Mouse (Mus musculus): ENCODE measurements around the gene Cacna1a.
"Not testable (repeated sequence)": the region's sequence is repeated elsewhere in the genome, so short reads cannot be mapped to it uniquely, and the experiment has no call there.

The Cacna1a gene

DNA sequence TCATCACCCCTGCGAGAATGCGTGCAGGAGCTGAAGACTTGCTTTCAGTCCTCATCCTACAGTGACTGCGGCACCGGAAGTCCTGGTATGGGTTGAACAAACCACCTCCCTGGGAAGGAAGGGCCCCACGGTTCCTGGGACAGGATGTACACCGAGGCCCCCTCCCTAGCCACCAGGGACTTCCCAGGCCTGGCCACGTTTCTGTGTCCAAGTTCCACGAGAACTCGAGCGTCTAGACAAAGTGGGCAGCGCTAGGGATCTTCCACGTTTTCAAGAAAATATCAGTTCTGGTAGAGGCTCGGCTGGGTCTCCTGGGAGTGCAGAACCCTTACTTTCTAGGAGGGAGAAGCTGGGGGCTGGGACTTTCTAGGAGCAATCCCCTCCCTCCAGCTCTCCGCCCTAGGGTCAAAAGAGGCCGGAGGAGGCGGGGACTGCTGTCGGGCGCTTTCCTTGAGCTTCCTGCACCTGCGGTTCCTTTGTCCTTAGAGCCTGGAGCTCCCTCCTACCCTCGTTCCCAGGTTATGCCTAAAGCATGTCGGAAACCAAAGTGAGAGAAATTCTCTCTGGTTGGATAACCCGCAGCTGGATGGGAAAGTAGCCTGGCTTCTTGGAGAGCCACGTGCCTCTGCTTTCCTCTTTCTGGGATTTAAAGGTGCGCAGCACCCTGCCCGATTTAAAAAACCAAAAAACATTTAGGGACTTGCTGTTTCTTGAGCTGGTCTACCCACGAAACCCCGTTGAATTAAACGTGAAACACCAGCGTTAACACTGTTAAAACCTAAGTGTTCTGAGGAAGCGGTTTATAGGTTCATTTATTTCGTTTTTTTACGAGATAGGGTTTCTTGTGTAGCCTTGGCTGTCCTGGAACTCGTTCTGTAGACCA is 271.9 kb downstream of the Cacna1a start:
- peak; percentile 77 to 78 for DNase-seq (ENCODE audit: low spot score in 2 of 2)

DNA sequence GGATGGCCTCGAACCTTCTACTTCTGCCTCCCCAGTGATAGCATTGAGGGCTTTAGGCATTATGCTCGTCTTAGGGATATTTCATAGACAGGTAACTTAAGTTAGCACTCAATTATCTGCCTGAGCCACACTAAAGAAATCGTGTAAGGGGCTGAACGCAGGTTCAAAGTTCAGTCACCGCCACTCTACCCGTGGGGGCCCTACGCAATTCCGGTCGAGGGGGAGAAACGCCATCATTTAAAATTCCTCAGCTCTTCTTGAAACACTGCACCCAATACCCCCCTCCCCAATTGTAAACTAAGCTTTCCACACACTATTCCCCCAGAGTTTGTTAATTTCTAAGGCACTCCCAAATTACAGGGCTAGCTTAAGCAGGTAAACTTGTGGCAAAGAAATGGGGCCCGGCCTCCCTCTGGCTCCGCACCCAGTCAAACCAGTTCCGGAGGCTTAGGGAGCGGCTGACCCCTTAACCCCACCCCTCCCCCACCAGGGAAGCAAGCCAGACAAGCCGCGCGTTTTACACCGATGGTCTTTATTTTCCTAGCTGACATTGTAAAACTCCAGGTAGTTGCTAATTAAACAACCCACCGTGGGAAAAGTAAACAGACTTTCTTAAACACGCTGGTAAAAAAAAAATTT is 272.7 kb downstream of the Cacna1a start:
- DNase-seq (ENCODE audit: low spot score in 2 of 2): peak in 1 of 2 experiments; percentile 48

GRCm38 (mm10) chr8:84661458-84661871 is 273.2 kb downstream of the Cacna1a start:
- peak; percentile 54 to 67 for DNase-seq (ENCODE audit: low spot score in 2 of 2)

DNA sequence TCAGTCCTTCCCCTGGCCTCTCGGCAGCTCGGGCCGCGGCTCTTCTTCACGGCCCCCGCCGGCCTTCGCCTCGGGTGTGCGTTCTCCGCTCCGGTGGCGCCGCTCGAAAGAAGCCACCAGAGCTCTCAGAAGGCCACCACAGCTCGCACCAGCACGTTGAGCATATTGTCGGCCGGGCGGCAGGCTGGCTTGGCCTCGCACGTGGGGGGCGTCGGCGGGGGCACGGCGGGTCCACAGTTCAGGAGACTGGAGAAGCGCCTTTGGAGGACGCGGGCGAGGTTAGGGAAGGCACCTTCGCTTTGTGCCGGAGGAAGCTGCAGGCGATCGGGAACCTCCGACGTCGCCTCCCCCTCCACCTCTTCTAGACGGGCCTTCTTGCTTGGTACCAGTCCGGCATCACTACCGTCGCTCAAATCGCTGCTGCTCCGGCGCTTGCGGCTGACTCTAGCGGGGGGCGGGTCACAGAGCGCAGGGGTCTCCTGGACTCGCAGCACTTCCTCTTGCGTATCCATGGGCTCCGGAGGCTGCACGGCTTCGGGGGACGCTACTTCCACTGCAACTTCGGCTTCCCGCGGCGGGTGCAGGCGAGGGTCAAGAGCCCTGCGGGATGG is 273.8 kb downstream of the Cacna1a start:
- DNase-seq (ENCODE audit: low spot score in 2 of 2): peak; percentile 64 to 66

DNA sequence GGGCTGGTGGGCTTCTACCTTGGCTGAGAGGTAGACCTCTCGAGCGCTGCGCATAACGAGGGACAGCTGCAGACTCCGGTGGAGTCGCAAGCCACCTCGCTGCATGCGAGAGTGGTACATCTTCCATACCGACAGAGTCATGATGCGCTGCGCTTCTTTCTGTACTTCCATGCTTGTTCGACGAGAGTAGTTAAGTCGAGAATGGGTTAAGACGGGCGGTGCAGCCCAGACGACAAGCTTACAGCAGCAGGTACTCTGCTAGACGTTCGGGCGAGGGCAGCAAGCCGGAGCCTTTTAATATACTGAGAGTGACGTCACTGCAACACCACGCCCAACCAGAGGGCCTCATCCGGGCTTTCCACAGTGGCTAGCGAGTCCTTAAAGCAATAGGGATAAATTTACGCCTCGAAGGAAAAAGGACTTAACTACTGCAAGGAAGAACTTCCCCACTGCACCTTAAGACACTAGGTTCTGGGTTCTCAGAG is 274.4 kb downstream of the Cacna1a start, which contains the start of gene Ier2:
Ier2 (minus strand) TSS at position 272 of the 485 bp plus-strand sequence.
- DNase-seq (ENCODE audit: low spot score in 2 of 2): peak; percentile 87 to 88

GRCm38 (mm10) chr8:84663483-84664327 is 275.5 kb downstream of the Cacna1a start:
- peak; percentile 88 to 89 for DNase-seq (ENCODE audit: low spot score in 2 of 2)

GRCm38 (mm10) chr8:84664566-84665384 is 276.5 kb downstream of the Cacna1a start:
- peak; percentile 67 to 71 for DNase-seq (ENCODE audit: low spot score in 2 of 2)

GRCm38 (mm10) chr8:84665385-84665893 is 277.2 kb downstream of the Cacna1a start:
- DNase-seq (ENCODE audit: low spot score in 2 of 2): no peak

DNA sequence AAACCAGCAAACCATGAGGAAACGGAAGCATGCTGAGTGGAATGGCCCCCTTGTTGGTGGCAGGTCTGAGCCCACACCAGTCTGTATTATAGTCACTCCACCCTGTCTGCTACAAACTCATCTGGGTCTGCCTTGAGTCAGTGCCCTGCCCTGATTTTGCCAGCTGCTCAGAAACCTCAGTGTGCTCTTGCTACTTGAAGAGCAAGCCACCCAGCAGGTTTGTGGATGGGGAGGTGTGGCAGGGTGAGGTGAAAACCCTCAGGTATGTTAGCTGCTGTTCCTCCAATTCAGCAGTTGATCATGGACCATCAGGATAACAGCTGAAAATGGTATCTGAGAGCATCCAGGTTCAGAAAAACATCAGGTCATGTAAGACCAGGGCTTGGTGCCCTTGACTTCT is 279.8 kb downstream of the Cacna1a start:
- DNase-seq (ENCODE audit: low spot score in 2 of 2): no peak

DNA sequence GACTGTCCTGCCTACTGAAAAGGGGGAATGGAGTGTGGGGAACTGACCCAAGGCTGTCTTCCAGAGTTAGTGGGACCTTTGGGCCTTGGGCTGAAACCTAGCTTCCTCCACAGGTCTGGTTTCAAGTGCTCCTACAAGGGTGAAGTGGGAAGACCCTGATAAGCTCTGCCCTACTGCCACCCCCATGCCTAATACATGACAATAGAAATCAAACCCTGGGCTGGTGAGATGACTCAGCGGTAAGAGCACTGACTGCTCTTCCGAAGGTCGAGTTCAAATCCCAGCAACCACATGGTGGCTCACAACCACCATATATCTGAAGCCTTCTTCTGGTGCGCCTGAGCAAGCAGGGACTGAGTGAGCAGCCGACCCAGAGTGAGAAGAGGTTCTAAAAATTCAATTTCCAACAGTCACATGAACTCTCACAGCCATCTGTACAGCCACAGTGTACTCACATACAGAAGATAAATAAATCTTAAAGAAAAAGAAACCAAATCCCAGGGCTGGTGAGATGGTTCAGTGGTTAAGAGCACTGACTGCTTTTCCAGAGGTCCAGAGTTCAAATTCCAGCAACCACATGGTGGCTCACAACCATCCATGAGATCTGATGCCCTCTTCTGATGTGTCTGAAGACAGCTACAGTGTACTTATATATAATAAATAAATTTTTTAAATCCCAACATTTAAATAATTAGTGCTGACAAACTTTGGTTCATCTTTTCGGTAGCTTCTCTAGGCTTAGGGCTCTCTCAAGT is 280.7 kb downstream of the Cacna1a start:
- no peak for DNase-seq (ENCODE audit: low spot score in 2 of 2)

GRCm38 (mm10) chr8:84670295-84671006 is 282.2 kb downstream of the Cacna1a start:
- DNase-seq (ENCODE audit: low spot score in 2 of 2): not testable (repeated sequence)

GRCm38 (mm10) chr8:84677305-84677704 is 289.1 kb downstream of the Cacna1a start:
- no peak for DNase-seq (ENCODE audit: low spot score in 2 of 2)

DNA sequence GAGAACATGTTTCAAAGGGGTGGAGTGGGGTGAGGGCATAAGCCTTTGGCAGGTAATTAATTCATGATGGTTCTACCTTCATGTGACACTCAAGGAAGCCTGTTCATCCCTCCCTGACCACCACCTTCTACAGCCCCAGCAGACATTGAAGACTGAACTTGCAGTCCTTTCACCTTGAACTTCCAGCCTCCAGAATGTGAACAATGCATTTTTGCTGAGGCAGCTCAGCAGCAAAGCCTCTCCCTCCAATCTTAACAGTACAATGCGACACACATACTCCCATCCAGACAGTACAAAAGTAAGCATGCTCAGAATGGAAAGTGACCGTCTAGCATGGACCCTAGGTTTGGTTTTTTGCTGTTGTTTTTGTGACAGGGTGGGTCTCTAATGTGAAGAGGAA is 293.2 kb downstream of the Cacna1a start:
- no peak for DNase-seq (ENCODE audit: low spot score in 2 of 2)

DNA sequence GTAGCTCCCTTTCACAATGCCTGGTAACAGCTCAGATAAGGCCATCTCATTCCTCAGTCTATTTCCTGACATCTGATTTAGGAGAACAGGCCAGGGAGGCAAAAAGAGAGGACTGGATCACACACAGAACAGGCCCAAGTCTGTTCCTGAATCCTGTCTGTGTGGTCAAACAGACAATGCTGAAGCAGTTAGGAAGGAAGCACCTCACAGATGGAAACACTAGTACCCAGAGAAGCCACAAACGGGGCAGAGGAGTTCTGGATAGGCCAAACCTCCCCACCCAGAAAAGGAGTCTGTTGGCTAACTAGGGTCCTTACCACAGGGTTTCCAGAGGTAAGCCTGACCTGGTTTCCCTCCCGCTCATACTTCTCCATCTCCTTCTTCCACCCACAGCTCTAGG is 294.0 kb downstream of the Cacna1a start:
- no peak for DNase-seq (ENCODE audit: low spot score in 2 of 2)

DNA sequence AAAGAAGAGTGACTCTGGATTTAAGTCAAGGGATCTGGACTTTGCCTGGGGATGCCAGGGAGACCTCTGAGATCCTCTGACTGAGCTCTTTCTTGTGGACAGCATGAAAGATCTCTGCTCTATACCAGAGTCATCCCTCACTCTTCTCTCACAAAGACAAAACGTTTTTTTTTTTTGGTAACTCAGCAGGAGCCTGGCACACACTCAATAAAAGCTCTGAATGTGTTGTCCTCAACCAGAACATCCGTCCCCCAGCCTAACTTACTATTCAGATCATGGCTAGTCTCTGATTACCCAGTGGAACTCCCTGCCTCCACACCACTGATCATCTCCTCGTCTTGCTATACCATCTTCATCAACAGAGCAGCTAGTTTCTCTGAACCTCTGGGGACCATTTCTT is 296.3 kb downstream of the Cacna1a start:
- no peak for DNase-seq (ENCODE audit: low spot score in 2 of 2)

DNA sequence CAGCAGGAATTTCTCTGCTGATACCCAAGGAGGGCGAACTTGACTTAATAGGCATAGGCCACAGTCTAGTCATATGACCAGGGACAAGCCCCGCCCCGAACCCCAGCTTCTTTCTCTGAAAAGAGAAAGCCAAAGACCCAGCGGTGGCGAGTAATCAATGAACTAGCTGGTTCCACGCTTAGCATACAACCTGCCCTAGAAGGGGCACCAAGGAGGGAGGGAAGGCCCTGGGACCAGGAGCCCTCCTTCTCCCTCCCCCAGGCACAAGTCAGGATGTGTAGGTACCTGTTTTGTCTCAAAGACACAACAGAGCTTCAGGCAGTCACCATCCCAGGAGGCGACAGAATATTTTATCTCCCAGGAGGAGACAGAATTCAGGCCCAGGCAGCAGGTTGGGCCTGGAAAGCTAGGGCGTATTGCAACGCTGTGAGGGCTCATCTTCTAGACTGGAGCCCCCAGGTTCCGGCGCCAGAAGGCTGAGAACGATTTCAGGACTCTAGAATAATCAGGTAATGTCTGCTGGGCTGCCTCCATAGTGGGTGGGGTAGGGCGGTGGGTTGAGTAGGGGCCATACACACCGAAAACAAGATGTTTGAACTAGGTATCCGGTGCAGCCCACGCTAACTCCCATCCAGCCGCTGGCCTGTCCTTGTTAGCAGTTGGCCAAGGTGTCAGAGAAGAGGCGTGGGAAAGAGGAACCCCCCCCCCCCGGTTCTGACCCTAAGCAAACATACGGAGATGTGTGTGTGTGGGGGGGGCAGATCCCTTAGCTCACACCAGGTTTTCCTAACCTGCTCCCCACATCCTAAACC is 298.2 kb downstream of the Cacna1a start, which contains the start of gene Trmt1:
Trmt1 (plus strand) TSS at position 117 of the 812 bp plus-strand sequence.
- peak in 1 of 2 experiments; percentile 18 for DNase-seq (ENCODE audit: low spot score in 2 of 2)

DNA sequence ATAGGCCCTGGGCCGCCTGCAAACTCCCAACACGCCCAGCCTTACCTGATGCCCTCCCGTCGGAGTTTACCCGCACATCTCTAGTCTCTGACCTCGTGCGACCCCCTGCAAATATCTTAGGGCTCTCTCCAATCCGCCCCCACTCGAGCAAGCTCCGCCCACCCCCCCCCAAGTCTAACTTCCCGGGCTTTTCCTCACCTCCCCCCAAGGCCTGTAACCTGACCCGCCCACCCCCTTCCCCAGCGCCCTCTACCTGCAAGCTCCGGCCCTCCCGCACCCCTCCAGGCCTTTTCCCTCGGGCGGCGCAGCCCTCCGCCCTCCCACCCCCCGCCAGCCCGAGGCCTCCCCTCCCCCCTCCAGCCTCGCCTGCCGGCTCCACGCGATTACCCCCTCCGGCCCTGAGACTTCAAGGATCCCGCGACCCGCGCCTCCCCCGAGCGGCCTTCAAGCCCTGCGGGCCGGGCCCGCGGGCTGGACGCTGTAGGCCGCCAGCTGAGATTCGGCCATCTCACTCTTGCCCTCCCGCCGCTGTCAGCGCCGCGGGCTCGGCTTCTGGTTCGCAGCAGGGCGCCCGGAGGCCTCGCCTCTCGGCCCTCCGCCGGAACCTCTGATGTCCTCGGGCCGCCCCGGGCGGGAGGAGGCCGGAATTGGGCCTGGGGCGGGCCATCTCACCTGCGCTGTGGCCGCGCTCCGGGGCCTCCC is 298.9 kb downstream of the Cacna1a start:
- peak; percentile 31 to 44 for DNase-seq (ENCODE audit: low spot score in 2 of 2)
